Mouse (Mus musculus) gastrocnemius, adult 8-10 months (tissue): Measurements from ENCODE around the gene Rpap3. TPM values are rescaled to one million over a fixed set of nuclear protein-coding genes. Genes with fewer than 3 reads are reported as not detected.
A peak's percentile ranks its signal among the peaks of the same experiment; 100 is the strongest.

Experiments
- DNase-seq, 2 experiments: peaks; one replicate each; pipeline ENCODE4 v3.0.0; 2022; ENCODE audit warnings: low spot score in 2 of 2
- total RNA-seq, 4 experiments: library from RNA; stranded (reverse); gene quantifications; 2 replicates each; pipeline ENCODE4 v1.2.4; 2022

Gene Rpap3
- 10 to 100 TPM; 12.5 to 13.9 (median 12.8) TPM for total RNA-seq

DNA sequence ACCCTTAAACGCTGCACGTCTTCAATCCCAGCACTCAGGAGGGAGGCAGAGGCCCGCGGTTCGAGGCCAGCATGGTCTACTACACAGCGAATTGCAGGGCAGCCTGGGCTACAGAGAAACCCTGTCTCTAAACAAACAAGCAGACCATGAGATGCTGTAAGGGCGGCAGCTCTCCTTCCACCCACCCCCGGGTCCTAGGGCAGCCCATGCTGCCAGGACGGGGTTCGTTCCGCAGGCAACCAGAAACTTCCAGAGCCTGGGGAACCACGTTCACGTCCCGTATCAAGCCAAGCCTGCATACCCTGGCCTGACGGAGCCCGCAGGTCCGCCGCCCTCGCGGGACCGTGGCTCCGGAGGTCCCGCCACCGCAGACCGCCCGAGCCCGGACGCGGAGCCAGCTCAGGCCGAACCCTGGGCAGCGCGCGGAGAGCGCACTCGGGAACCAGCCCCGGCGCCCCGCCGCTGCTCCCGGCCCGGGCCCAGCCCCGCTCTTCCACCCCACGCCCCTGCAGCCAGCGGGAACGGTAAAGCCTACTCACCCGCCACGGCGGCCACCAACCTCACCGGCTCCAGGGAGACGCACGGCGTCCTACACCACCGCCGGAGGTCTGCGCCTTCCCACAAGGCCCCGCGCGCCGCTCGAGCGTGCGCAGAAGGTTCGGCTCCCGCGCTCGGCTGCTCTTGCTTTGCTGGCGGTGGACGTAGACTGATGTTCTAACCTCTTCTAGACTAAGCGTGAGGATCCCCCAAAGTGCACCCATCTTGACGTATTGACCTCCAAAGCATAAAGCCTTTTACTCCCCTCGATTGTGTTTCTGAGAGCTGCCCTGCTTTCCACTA lies at the start of gene Rpap3:
Gene Rpap3, minus strand, starts transcription at position 615 of the 840 bp plus-strand sequence.
- peak; percentile 54 to 75 for DNase-seq

GRCm38 (mm10) chr15:97755361-97755760 lies 49.7 kb upstream of the Rpap3 start:
- DNase-seq = no peak

DNA sequence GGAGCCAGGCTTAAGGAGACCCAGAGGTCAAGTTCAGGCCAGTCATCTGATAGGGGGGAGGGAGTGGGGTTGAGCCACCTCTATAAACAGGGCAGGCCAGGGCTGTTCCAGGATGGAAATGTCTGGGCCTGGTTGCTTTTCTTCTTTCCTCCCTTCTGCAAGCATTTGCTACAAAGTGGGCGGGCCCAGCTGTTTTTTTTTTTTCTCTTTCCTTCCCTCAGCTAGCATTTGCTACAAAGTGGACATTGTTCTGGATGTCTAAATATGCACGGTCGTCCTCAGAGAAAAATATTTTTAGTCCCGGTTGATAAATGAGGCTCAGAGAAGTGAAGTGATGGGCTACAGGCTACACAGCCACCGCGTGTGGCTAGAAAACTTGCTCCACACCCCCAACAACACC lies 48.9 kb upstream of the Rpap3 start:
- no peak for DNase-seq

DNA sequence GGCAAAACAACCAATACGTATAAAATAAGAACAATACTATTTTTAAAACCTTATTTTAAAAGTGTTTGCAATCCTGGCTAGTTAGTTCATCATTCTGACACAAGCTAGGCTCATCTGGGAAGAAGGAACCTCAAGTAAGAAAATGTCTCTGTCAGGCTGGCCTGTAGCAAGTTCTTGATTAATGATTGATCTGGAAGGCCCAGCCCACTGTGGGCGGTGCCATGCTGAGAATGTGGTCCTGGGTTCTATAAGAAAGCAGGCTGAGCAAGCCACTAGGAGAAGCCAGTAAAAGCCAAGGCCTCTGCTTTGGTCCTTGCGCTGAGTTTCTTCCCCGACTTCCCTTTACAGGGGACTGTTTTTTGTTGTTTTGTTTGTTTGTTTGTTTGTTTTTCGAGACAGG lies 46.9 kb upstream of the Rpap3 start:
- DNase-seq = no peak

GRCm38 (mm10) chr15:97751676-97752075 lies 46.1 kb upstream of the Rpap3 start:
- DNase-seq = no peak

GRCm38 (mm10) chr15:97750697-97751096 lies 45.1 kb upstream of the Rpap3 start:
- no peak for DNase-seq

GRCm38 (mm10) chr15:97749841-97750240 lies 44.2 kb upstream of the Rpap3 start:
- no peak for DNase-seq

- DNase-seq = no peak
Measured at GRCm38 (mm10) chr15:97749397-97749796, 43.8 kb upstream of the Rpap3 start.

GRCm38 (mm10) chr15:97748964-97749363 lies 43.3 kb upstream of the Rpap3 start:
- DNase-seq = no peak

DNA sequence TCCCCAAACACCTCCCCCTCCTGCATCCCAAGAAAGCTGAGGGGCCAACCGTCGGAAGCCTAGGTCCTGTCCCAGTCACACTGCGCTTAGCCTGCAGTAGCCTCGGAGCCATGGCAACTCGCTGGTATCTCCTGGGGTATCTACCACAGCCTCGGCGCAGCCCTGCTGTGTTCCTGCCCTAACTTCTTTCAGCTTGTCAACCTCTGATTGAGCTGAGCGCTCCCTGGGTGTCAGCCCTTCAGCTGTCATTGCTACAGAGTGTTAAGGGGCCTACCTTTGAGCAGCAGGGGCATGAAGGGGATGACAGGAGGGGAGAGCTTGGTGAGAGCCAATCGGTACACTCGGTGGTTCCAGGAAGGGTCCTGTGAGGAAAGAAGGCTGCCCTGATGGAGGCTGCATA lies 42.7 kb upstream of the Rpap3 start:
- DNase-seq = no peak

GRCm38 (mm10) chr15:97747486-97747885 lies 41.9 kb upstream of the Rpap3 start:
- DNase-seq = no peak

DNA sequence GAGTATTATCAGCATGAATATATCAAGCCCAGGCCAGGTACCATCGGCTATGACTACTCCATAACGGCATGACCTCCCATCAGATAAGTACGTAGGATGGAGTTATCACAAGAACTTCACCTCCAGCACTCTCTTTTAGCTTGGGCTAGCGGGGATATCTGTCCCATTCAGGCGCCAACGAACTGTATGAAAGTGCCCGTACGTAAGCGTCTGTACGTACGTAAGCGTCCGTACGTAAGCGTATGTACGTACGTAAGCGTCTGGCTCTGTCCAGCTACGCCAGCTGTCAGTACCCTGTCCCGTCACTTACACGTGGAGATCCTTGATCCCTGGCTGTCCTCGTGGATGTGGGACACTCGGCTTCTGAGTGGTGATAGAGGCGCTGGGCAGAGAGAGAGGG lies 41.1 kb upstream of the Rpap3 start:
- DNase-seq = no peak

GRCm38 (mm10) chr15:97746278-97746677 lies 40.7 kb upstream of the Rpap3 start:
- no peak for DNase-seq

GRCm38 (mm10) chr15:97745331-97745730 lies 39.7 kb upstream of the Rpap3 start:
- DNase-seq = peak; percentile 69 to 77

GRCm38 (mm10) chr15:97744930-97745329 lies 39.3 kb upstream of the Rpap3 start:
- DNase-seq = no peak

GRCm38 (mm10) chr15:97743961-97744525 lies 38.4 kb upstream of the Rpap3 start:
- DNase-seq = no peak

DNA sequence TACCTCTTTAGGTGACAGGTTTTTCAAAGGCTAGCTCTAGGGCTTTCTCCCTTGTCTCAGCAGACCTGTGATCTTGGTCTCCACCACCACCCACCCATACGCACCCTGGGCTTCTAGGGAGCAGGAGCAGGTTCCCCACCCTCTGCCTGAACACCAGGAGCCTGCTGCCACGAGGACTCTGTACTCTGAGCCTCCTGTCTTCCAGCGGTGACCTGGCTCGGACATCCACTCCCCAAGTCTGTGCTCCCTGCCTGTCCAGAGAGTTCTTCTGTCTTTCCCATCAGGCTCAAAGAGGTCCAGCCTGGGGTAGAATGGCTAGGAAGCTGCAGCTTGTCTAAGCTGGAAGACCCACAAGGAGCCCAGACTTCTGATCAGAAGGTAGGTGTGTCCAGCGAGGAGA lies 37.6 kb upstream of the Rpap3 start:
- DNase-seq = no peak

- DNase-seq = no peak
Measured at GRCm38 (mm10) chr15:97742600-97742999, 37.0 kb upstream of the Rpap3 start.

GRCm38 (mm10) chr15:97742074-97742473 lies 36.4 kb upstream of the Rpap3 start:
- no peak for DNase-seq

DNA sequence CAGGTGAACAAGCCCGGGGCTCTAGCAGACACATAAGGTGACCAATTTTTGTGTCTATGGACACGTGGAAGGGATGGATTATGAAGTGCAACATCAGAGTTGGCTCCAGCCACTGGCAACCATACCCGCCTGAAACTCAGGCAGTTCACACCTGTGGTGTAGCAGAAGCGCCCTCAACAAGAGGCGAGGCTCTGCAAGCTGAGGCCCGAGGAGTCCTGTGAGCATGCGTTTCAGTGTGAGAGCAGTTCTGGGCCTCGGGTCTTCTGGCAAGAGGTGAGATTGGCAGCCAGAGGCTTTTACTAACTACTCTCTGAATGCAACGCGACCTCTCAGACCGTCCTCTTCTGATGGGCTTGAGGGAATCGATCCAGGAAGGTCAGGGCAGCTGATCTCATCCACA lies 36.0 kb upstream of the Rpap3 start:
- no peak for DNase-seq

DNA sequence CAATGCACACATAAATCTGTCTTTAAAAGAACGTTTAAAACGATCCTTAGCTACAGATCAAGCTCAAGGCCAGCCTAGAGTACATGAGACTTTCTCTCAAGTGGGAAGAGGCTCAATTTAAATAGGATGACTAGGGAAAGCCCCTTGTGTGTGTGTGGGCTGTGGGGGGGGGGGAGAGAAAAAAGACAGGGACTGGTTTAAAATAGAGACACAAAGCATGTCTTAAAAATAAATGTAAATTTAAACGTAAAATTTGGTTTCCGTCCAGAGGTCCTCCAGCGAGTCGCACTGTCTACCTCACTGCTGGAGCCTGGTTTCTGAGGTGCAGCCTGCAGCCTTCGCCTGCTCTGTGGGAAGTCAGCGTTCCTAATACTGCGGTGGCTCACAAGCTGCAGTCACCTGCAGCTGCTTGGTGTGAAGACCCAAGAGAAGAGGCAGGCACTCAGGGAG lies 34.7 kb upstream of the Rpap3 start:
- no peak for DNase-seq

GRCm38 (mm10) chr15:97738923-97739322 lies 33.3 kb upstream of the Rpap3 start:
- DNase-seq = no peak

GRCm38 (mm10) chr15:97731988-97732387 lies 26.4 kb upstream of the Rpap3 start:
- DNase-seq = no peak
